Mouse (Mus musculus) intestine, embryonic 15.5 days (tissue): ENCODE data around the gene Sez6l2. TPM values are rescaled to one million over a fixed set of nuclear protein-coding genes. Genes with fewer than 3 reads are reported as not detected.
A peak's percentile ranks its signal among the peaks of the same experiment; 100 is the strongest.
"Not testable (repeated sequence)": the region's sequence is repeated elsewhere in the genome, so short reads cannot be mapped to it uniquely, and the experiment has no call there.

Experiments
- ATAC-seq: fragments of 200-750 bp; cut with Nextera tagmentation; 2 replicates; pipeline ENCODE4 v1.8.0; 2017; ENCODE audit warnings: moderate TSS enrichment, moderate library complexity
- H3K27ac ChIP-seq: fragments of 300-500 bp; sonication (generic); 2 replicates; pipeline ENCODE4 v1.5.1; 2015; ENCODE audit warnings: mild to moderate bottlenecking, inconsistent platforms
- H3K27me3 ChIP-seq: fragments of 300-500 bp; sonication (generic); replicated peaks from 2 replicates; pipeline ENCODE4 v1.6.1; 2015; ENCODE audit warnings: inconsistent platforms
- H3K36me3 ChIP-seq: fragments of 300-500 bp; sonication (generic); 2 replicates; pipeline ENCODE4 v1.6.1; 2015; ENCODE audit warnings: inconsistent platforms
- H3K4me1 ChIP-seq: fragments of 300-500 bp; sonication (generic); replicated peaks from 2 replicates; pipeline ENCODE4 v1.6.1; 2015; ENCODE audit warnings: inconsistent platforms
- H3K4me2 ChIP-seq: fragments of 300-500 bp; sonication (generic); replicated peaks from 2 replicates; pipeline ENCODE4 v1.6.1; 2015; ENCODE audit warnings: mild to moderate bottlenecking, inconsistent platforms
- H3K4me3 ChIP-seq: fragments of 300-500 bp; sonication (generic); replicated peaks from 2 replicates; pipeline ENCODE4 v1.5.1; 2015; ENCODE audit warnings: inconsistent platforms
- H3K9ac ChIP-seq: fragments of 300-500 bp; sonication (generic); 2 replicates; pipeline ENCODE4 v1.6.1; 2015; ENCODE audit warnings: inconsistent platforms
- H3K9me3 ChIP-seq: fragments of 300-500 bp; sonication (generic); 2 replicates; pipeline ENCODE4 v1.6.1; 2016; ENCODE audit warnings: inconsistent platforms
- WGBS: fragments of 180-500 bp; shearing (Covaris S2); methylation state at CpG from one replicate; pipeline ENCODE4 v1.1.7; 2015; 5-methylcytosine and 5-hydroxymethylcytosine counted together
- polyA plus RNA-seq: library from polyadenylated mRNA; unstranded; fragments of >200 nt; fragmentation: Nextera tagmentation; extraction: Ambion mirVana; gene quantifications from 2 replicates; pipeline ENCODE4 v1.2.1, GENCODE M21; 2015

Sez6l2 gene
- 2.4 and 2.9 TPM in 2 replicates for polyA plus RNA-seq

DNA sequence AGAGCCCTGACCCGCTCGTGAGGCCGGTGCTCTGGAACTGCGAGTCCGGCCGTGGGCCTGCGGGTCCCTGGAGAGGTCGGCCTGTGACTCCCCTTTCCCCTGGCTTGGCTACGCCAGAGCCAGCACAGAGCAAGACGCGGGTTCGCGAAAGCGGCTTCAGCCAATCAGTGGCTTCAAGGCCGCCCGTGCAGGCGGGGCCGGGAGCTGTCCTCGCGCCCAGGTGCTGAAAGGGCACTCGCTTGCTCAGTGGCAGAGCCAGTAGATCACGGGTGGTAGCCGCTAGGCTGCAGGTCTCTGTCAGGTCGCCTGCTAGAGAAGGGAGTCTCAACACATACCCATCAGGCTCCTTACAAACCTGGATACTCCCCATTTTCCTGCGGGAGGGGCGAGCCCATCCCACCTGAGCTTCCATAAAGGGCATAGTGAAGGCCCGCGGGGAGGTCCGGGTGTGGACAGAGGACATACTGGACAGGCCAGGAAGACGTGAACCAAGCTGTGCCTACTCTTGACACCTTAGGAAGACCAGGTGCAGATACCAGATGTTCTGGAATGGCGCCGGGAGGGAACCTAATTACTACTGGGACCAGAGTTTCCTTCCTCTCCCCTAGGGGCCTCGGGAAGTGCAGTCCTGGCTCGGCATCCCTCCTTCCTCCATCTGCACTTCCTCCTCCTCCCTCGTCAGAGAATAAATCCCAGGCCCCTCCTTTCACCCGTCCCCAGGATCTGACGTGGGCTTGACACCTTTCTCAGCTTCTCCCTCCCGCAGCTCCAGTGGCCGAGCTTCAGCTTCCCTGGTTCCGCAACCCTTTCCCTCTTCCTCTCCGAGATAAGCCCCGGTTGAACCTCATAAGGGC, at the start of gene Sez6l2:
Sez6l2 (plus strand) TSS at position 771 of the 854 bp plus-strand sequence.
- H3K9me3 ChIP-seq: no peaks in the 10 kb centered on the region
- H3K4me3 ChIP-seq: peak within 1 kb of the TSS; percentile 50
- under 1% methylated on average over 42 of the region's 42 CpGs for WGBS
- ATAC-seq: peak; percentile 92
- H3K9ac ChIP-seq: peak within 1 kb of the TSS; percentile 37
- peaks cover 13% of the 10 kb centered on the region for H3K4me1 ChIP-seq
- H3K4me2 ChIP-seq: peak within 1 kb of the TSS; percentile 100
- H3K27ac ChIP-seq: no peak within 1 kb of the TSS
- 0 out of 2 replicates have a peak, but pooled peaks cover 2% of the 10 kb centered on the region for H3K36me3 ChIP-seq
- H3K27me3 ChIP-seq: peaks cover 31% of the 10 kb centered on the region

DNA sequence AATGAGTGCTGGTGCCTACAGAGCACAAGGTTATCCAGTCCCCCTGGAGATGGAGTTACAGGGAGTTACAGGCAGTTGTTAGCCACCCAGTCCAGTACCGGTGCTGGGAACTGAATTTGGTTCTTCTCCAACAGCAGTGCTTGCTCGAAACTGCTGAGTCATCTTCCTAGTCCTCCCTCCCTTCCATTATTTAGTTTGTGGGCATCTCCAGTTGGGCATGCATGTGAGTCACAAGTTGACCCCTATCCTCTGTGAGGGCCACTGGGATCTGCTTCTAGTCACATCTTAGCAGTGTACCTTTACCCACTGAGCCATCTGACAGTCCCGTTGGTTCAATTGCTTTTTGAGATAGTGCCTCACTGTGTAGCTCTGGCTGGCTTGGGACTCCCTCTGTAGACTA, 44.8 kb upstream of the Sez6l2 start:
- Histone ChIP-seq H3K4me1 (no peaks in the 10 kb centered on the region), H3K9ac (no peak overlapping the region), H3K4me3 (no peak overlapping the region), H3K9me3 (no peaks in the 10 kb centered on the region), H3K27me3 (no peaks in the 10 kb centered on the region), H3K36me3 (no peaks in the 10 kb centered on the region), H3K4me2 (no peak overlapping the region), H3K27ac (no peak overlapping the region)
- 70% methylated on average over 3 of the region's 3 CpGs for WGBS
- no peak for ATAC-seq

DNA sequence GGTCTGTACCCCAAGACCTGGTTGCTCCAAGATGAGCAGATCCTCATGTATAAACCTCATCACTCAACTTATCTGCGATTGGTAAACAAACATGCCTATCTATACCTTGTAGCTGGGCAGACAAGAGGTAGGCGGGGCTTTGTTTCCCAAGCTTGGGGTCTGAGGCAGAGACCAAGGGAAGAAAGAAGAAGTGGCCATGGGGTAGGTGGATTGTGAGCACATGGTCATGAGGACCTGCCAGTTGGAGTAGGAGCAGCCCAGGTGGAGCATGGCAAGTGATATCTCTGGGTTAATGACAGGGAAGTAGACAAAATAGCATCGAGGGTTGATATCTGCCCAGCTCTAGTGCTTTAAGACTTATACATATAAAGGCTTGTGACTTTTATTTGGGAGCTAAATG, 35.5 kb upstream of the Sez6l2 start:
- ATAC-seq: no peak
- WGBS: 66% methylated on average over 3 of the region's 3 CpGs
- H3K4me2 ChIP-seq: no peak overlapping the region

DNA sequence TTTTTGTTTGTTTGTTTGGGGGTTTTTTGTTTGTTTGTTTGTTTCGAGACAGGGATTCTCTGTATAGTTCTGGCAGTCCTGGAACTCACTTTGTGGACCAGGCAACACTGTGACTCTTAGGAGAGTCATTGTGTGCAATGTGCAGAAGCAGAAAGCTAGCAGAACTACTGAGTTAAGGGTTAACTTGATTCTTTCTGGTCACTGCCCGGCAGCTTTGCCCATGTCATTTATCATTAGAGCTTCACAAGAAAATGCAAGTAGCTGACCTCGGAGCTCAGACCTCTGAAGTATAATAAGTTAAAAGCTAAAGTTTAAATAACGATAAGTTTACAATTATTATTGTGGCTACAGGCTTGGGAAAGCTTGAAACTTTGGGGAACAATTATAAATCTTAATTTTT, 32.0 kb upstream of the Sez6l2 start:
- not testable (repeated sequence) for H3K4me1 ChIP-seq

More for the DNA sequence above, 35.5 kb upstream of the Sez6l2 start:
- Histone ChIP-seq H3K27me3 (no peaks in the 10 kb centered on the region), H3K9me3 (no peaks in the 10 kb centered on the region), H3K4me3 (no peak overlapping the region), H3K9ac (no peak overlapping the region), H3K4me1 (no peaks in the 10 kb centered on the region), H3K36me3 (no peaks in the 10 kb centered on the region), H3K27ac (no peak overlapping the region)

DNA sequence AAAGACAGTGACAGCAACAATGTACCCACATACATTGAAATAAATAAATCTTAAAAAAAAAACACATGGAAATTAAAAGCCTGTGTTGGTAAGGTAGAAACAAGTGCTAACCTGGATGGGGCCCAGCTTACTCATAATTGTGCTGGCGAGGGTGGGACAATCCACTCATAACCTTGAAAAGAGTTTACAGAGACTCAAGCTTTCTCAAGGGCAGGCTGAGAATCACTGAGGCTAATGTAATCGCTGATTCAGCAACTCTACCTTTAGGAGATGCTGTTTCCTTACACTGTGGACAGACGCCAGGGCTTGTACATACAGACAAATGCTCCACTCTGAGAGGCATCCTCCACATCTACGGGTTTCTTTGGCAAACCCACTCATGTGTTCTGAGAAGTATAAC, 30.4 kb upstream of the Sez6l2 start:
- H3K9me3 ChIP-seq: no peaks in the 10 kb centered on the region
- no peak overlapping the region for H3K27ac ChIP-seq
- H3K4me1 ChIP-seq: peaks cover 9% of the 10 kb centered on the region
- H3K27me3 ChIP-seq: no peaks in the 10 kb centered on the region
- no peak overlapping the region for H3K4me2 ChIP-seq
- 72% methylated on average over 4 of the region's 4 CpGs for WGBS
- no peaks in the 10 kb centered on the region for H3K36me3 ChIP-seq
- ATAC-seq: no peak
- H3K9ac ChIP-seq: no peak overlapping the region
- H3K4me3 ChIP-seq: no peak overlapping the region

More for the DNA sequence above, 32.0 kb upstream of the Sez6l2 start:
- H3K4me2 ChIP-seq, H3K9me3 ChIP-seq, H3K27ac ChIP-seq, ATAC-seq, H3K4me3 ChIP-seq, H3K36me3 ChIP-seq, H3K9ac ChIP-seq, H3K27me3 ChIP-seq: not testable (repeated sequence)
- 24% methylated on average over 4 of the region's 4 CpGs for WGBS

DNA sequence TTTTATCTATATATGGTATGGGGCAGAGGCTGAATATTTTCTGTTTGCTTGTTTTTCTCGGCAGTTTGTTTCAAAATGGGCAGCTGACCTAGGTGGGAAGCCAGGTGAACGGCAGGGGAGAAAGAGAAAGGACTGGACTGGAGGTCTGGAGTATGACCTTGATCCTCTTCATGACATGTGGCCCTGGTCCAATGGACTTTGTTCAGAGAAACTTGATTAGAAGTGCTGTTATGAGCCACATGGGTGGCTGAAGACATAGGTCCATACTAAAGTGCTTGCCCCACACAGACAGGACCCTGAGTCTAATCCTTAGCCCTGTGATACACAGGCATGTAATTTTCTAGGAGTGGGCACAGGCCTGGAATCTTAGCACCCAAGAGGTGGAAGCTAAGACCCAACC, 28.8 kb upstream of the Sez6l2 start:
- no peak overlapping the region for H3K4me2 ChIP-seq
- WGBS: 59% methylated on average over 2 of the region's 2 CpGs
- H3K27me3 ChIP-seq: no peaks in the 10 kb centered on the region
- H3K9me3 ChIP-seq: no peaks in the 10 kb centered on the region
- H3K4me1 ChIP-seq: peaks cover 9% of the 10 kb centered on the region
- H3K36me3 ChIP-seq: no peaks in the 10 kb centered on the region
- no peak overlapping the region for H3K27ac ChIP-seq
- no peak overlapping the region for H3K4me3 ChIP-seq
- no peak overlapping the region for H3K9ac ChIP-seq
- ATAC-seq: no peak

DNA sequence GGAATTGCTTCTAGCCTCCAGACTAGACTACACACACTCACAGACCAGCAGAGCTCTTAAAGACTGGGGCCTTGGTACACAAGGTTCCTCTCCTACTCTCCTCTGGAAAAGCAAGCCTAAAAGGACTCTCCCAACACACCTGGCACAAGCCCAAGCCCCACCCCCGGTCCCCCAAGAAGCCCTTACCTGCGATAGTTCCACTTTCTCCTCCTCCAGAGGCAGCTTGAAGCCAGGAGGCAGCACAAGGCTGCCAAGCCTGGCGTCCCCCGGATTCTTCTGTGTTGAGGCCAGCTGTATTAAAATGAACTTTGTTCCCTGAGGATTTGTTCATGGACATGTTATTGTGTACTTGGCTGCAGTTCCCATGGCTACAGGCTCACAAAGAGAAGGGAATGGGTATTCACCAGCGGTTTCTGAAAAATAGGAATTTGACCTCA, 27.7 kb upstream of the Sez6l2 start, which contains the start of gene Tmem219:
Tmem219 (minus strand) TSS at position 294 of the 437 bp plus-strand sequence.
- peak; percentile 93 for ATAC-seq
- Histone ChIP-seq H3K4me3 (no peak within 1 kb of the TSS), H3K4me2 (peak within 1 kb of the TSS; percentile 28), H3K36me3 (no peaks in the 10 kb centered on the region), H3K9me3 (no peaks in the 10 kb centered on the region), H3K27ac (peak within 1 kb of the TSS; percentile 48), H3K9ac (0 out of 2 replicates have a peak within 1 kb of the TSS, but pooled peaks have one; percentile 5), H3K4me1 (peaks cover 9% of the 10 kb centered on the region), H3K27me3 (no peaks in the 10 kb centered on the region)
- WGBS: 36% methylated on average over 5 of the region's 5 CpGs

DNA sequence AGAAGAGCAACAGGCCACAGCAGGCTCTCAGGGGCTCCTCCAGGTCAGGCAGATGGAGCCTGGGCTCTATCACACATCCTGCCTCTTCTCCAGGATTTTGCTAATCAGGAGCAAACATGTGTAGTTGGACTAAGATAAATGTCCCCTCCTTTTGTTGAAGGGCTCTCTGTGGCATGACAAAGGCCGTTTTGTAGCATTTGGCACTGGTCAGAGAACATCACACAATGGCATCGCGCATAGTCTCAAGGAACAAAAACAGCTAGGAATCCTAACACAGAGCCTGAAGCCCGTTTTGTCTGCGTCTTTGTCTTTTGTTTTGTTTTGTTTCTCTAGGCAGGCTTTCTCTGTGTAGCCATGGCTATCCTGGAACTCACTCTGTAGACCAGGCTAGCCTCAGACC, 26.4 kb upstream of the Sez6l2 start:
- no peak overlapping the region for H3K9ac ChIP-seq
- H3K4me2 ChIP-seq: no peak overlapping the region
- no peak overlapping the region for H3K4me3 ChIP-seq
- H3K27ac ChIP-seq: no peak overlapping the region
- no peaks in the 10 kb centered on the region for H3K9me3 ChIP-seq
- H3K4me1 ChIP-seq: peaks cover 9% of the 10 kb centered on the region
- no peaks in the 10 kb centered on the region for H3K27me3 ChIP-seq
- no peak for ATAC-seq
- WGBS: 76% methylated on average over 5 of the region's 5 CpGs
- no peaks in the 10 kb centered on the region for H3K36me3 ChIP-seq

DNA sequence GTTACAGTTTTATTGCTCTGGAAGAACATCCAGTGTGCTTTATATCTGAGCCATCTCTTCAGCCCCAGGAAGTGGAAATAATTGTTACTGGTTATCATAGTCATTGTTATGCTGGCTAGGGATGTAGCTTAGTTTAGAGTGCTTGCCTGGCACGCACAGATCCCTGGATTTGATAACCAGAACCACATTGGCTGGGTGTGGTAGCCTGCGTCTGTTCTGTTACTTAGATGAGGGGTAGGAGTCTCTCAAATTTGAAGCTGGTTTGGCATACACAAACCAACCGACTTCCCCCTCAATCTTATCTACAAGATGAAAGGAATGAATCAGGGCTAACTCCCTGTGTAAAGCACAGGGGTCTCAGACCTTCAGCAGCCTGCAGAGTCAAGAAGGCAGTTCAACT, 24.1 kb upstream of the Sez6l2 start:
- H3K9me3 ChIP-seq: no peaks in the 10 kb centered on the region
- H3K4me1 ChIP-seq: peaks cover 14% of the 10 kb centered on the region
- no peak overlapping the region for H3K9ac ChIP-seq
- no peak overlapping the region for H3K4me3 ChIP-seq
- H3K36me3 ChIP-seq: no peaks in the 10 kb centered on the region
- 28% methylated on average over 3 of the region's 3 CpGs for WGBS
- H3K27me3 ChIP-seq: no peaks in the 10 kb centered on the region
- H3K4me2 ChIP-seq: no peak overlapping the region
- H3K27ac ChIP-seq: no peak overlapping the region
- no peak for ATAC-seq

DNA sequence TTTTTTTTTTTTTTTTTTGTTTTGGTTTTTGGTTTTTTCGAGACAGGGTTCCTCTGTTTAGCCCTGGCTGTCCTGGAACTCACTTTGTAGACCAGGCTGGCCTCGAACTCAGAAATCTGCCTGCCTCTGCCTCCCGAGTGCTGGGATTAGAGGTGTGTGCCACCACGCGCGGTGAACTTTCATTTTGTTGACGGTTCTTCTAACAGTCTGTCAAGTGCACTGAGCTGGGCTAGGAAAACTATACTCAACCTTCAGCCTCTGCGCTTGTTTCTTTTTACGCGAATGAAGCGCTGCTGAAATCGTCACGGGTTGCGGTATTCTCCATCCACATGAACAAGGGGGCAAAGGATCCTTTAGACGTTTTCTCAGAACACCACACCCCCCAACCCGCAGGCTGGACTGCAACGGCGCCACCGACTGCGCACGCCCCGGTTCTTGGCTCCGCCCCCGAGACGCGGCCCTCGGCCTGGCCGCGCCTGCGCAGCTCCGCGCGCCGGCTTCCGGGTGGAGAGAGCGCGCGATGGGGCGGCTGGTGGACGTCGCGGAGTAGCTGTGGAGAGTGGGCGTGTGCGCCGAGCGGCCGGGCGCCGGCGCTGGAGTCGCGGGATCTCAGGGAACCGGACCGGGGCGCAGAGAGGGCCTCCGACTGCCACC, 21.9 kb upstream of the Sez6l2 start, which contains the start of gene Kctd13:
Kctd13 (plus strand) TSS at position 496 of the 654 bp plus-strand sequence.
- peak within 1 kb of the TSS; percentile 61 for H3K27ac ChIP-seq
- no peaks in the 10 kb centered on the region for H3K27me3 ChIP-seq
- peak within 1 kb of the TSS; percentile 85 for H3K4me2 ChIP-seq
- peak within 1 kb of the TSS; percentile 63 for H3K4me3 ChIP-seq
- peak within 1 kb of the TSS; percentile 82 for H3K9ac ChIP-seq
- peak; percentile 99 for ATAC-seq
- peaks cover 5% of the 10 kb centered on the region; the same call in 1 of the 2 replicates for H3K4me1 ChIP-seq
- no peaks in the 10 kb centered on the region for H3K9me3 ChIP-seq
- WGBS: 3% methylated on average over 56 of the region's 56 CpGs
- H3K36me3 ChIP-seq: peaks cover 4% of the 10 kb centered on the region; the same call in 1 of the 2 replicates

DNA sequence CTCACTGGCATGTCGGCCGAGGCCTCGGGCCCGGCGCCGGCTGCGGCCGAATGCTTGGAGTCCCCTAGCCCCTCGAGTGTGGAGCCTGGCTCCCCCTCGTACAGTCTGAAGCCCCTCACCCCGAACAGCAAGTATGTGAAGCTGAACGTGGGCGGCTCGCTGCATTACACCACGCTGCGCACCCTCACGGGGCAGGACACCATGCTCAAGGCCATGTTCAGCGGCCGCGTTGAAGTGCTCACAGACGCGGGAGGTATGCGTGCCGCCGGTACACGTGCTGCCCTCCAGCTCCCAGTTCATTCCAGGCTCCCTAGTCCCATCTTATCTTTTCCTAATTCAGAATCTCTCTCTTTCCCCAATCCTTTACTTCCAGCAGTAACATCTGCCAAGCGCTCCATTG, 21.3 kb upstream of the Sez6l2 start:
- ATAC-seq: peak; percentile 79
- peak overlapping the region; percentile 85 for H3K4me2 ChIP-seq
- no peaks in the 10 kb centered on the region for H3K9me3 ChIP-seq
- peaks cover 5% of the 10 kb centered on the region; the same call in 1 of the 2 replicates for H3K4me1 ChIP-seq
- no peaks in the 10 kb centered on the region for H3K27me3 ChIP-seq
- H3K27ac ChIP-seq: peak overlapping the region; percentile 61
- WGBS: under 1% methylated on average over 27 of the region's 27 CpGs
- peaks cover 4% of the 10 kb centered on the region; the same call in 1 of the 2 replicates for H3K36me3 ChIP-seq
- peak overlapping the region; percentile 63 for H3K4me3 ChIP-seq
- peak overlapping the region; percentile 82 for H3K9ac ChIP-seq

DNA sequence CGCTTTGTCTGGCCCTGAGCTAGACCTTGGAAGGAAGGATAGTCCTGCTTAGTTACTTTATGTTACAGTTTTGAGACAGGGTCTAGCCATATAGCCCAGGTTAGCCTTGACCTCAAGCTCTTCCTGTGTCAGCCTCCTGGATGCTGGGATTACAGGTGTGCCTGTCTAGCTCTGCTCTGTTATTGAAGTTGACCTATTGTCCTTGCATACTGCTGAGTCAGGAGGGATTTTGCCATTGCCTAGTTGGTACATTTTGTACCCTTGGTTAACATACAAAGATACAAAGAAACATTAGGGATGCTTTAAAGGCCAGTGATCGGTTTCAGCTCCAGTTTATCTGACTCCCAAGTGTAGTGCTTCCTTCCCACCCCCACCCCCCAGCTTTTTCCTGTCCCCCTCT, 17.7 kb upstream of the Sez6l2 start:
- Histone ChIP-seq H3K27ac (no peak overlapping the region), H3K9me3 (no peaks in the 10 kb centered on the region), H3K9ac (no peak overlapping the region), H3K27me3 (no peaks in the 10 kb centered on the region), H3K4me2 (no peak overlapping the region), H3K4me3 (no peak overlapping the region), H3K4me1 (peaks cover 5% of the 10 kb centered on the region; the same call in 1 of the 2 replicates), H3K36me3 (peaks cover 4% of the 10 kb centered on the region; the same call in 1 of the 2 replicates)
- no peak for ATAC-seq
- WGBS: 79% methylated on average over 2 of the region's 2 CpGs
